Mouse (Mus musculus) CD4-positive, CD25-positive, alpha-beta regulatory T cell, adult 4 months (primary cell): ENCODE measurements around the gene Tbc1d9. TPM values are rescaled to one million over a fixed set of nuclear protein-coding genes. Genes with fewer than 3 reads are reported as not detected.

Source experiments
- polyA plus RNA-seq, 2 experiments: library from polyadenylated mRNA; unstranded; fragments of 100-300 nt; shearing (Covaris generic); gene quantifications; one replicate each; pipeline ENCODE4 v1.2.1; 2017

The Tbc1d9 gene
- polyA plus RNA-seq, 2 experiments from 2014 or later: 0.09 to 0.14 TPM

Other genes starting within 250 kb of the Tbc1d9 start
- gene Gm10645, start 818 bp downstream of the Tbc1d9 start, polyA plus RNA-seq: not detected
- gene Ucp1, start 125.0 kb downstream of the Tbc1d9 start, polyA plus RNA-seq: not detected
- 10 to 100 TPM; 12.0 TPM for gene Elmod2, start 167.1 kb downstream of the Tbc1d9 start, polyA plus RNA-seq
- not detected for gene Mgat4d, start 183.1 kb downstream of the Tbc1d9 start, polyA plus RNA-seq
- not detected for gene Clgn, start 224.5 kb downstream of the Tbc1d9 start, polyA plus RNA-seq